Mouse (Mus musculus): ENCODE measurements around the gene Agl.
A peak's percentile ranks its signal among the peaks of the same experiment; 100 is the strongest.
"Not testable (repeated sequence)": the region's sequence is repeated elsewhere in the genome, so short reads cannot be mapped to it uniquely, and the experiment has no call there.

The Agl gene

GRCm38 (mm10) chr3:116748391-116749170 lies 59.4 kb downstream of the Agl start:
- peak; percentile 75 for DNase-seq (ENCODE audit: low spot score)

- not testable (repeated sequence) for DNase-seq (ENCODE audit: low spot score)
Measured at GRCm38 (mm10) chr3:116747648-116748047, 60.3 kb downstream of the Agl start.

- DNase-seq (ENCODE audit: low spot score) = no peak
Measured at GRCm38 (mm10) chr3:116740963-116741362, 67.0 kb downstream of the Agl start.

- no peak for DNase-seq (ENCODE audit: low spot score)
Measured at GRCm38 (mm10) chr3:116740106-116740505, 67.9 kb downstream of the Agl start.

- DNase-seq (ENCODE audit: low spot score) = no peak
Measured at GRCm38 (mm10) chr3:116737326-116737731, 70.6 kb downstream of the Agl start.

GRCm38 (mm10) chr3:116729483-116730174 lies 78.3 kb downstream of the Agl start:
- no peak for DNase-seq (ENCODE audit: low spot score)

GRCm38 (mm10) chr3:116726807-116727206 lies 81.2 kb downstream of the Agl start:
- DNase-seq (ENCODE audit: low spot score) = no peak

- DNase-seq (ENCODE audit: low spot score) = no peak
Measured at GRCm38 (mm10) chr3:116723496-116724481, 84.2 kb downstream of the Agl start.

- no peak for DNase-seq (ENCODE audit: low spot score)
Measured at GRCm38 (mm10) chr3:116722980-116723379, 85.0 kb downstream of the Agl start.

GRCm38 (mm10) chr3:116718951-116719350 lies 89.0 kb downstream of the Agl start:
- DNase-seq (ENCODE audit: low spot score) = no peak

GRCm38 (mm10) chr3:116713031-116713430 lies 94.9 kb downstream of the Agl start:
- no peak for DNase-seq (ENCODE audit: low spot score)

GRCm38 (mm10) chr3:116712436-116712881 lies 95.5 kb downstream of the Agl start, which contains the start of gene Slc35a3:
Gene Slc35a3, minus strand, starts transcription at chr3:116712831.
- no peak for DNase-seq (ENCODE audit: low spot score)

GRCm38 (mm10) chr3:116711624-116712435 lies 96.1 kb downstream of the Agl start:
- DNase-seq (ENCODE audit: low spot score) = peak; percentile 69

- no peak for DNase-seq (ENCODE audit: low spot score)
Measured at GRCm38 (mm10) chr3:116710941-116711340, 97.0 kb downstream of the Agl start.

- DNase-seq (ENCODE audit: low spot score) = no peak
Measured at GRCm38 (mm10) chr3:116705637-116706204, 102.2 kb downstream of the Agl start.

GRCm38 (mm10) chr3:116703835-116704234 lies 104.1 kb downstream of the Agl start:
- no peak for DNase-seq (ENCODE audit: low spot score)

GRCm38 (mm10) chr3:116702647-116703272 lies 105.2 kb downstream of the Agl start:
- no peak for DNase-seq (ENCODE audit: low spot score)

- DNase-seq (ENCODE audit: low spot score) = no peak
Measured at GRCm38 (mm10) chr3:116701601-116702000, 106.4 kb downstream of the Agl start.

GRCm38 (mm10) chr3:116698786-116699185 lies 109.2 kb downstream of the Agl start:
- no peak for DNase-seq (ENCODE audit: low spot score)

GRCm38 (mm10) chr3:116695666-116695985 lies 112.3 kb downstream of the Agl start:
- no peak for DNase-seq (ENCODE audit: low spot score)

Data from embryo, embryonic 10 days (tissue).